Mouse (Mus musculus) inflammation-experienced regulatory T-cells, adult 16 weeks (primary cell): ENCODE measurements around the gene Pus10. TPM values are rescaled to one million over a fixed set of nuclear protein-coding genes. Genes with fewer than 3 reads are reported as not detected.

Experiments used
- polyA plus RNA-seq: library from polyadenylated mRNA; unstranded; fragments of 100-300 nt; shearing (Covaris generic); gene quantifications from one replicate; pipeline ENCODE4 v1.2.1, GENCODE M21; 2017

Pus10 gene
- polyA plus RNA-seq = 27.4 TPM

DNA sequence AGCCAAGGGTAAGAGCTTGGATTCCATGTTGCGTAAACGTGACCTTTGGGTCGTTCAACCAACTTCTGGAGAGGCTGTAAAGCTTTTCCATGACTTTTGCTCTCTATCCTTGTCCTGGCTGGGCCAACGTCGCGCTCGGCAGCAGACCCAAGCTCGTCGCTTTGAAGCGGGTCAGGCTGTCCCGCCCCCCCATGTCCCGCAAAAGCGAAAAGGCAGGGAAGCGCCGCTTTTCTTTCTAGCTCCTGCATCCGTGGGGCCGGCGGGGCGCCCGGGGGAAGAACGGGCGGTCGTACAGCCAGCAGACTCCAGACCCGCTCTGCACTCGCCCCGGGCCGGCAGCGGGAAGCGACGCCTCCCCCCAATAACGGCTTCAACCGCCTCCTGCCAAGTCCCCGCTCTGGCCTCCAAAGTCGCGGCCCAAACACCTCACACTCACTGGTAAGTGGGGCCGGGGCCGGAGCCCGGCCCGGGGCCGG lies at the start of gene Pus10:
TSS of gene Pus10 (plus strand) at position 364 of the 476 bp plus-strand sequence.

DNA sequence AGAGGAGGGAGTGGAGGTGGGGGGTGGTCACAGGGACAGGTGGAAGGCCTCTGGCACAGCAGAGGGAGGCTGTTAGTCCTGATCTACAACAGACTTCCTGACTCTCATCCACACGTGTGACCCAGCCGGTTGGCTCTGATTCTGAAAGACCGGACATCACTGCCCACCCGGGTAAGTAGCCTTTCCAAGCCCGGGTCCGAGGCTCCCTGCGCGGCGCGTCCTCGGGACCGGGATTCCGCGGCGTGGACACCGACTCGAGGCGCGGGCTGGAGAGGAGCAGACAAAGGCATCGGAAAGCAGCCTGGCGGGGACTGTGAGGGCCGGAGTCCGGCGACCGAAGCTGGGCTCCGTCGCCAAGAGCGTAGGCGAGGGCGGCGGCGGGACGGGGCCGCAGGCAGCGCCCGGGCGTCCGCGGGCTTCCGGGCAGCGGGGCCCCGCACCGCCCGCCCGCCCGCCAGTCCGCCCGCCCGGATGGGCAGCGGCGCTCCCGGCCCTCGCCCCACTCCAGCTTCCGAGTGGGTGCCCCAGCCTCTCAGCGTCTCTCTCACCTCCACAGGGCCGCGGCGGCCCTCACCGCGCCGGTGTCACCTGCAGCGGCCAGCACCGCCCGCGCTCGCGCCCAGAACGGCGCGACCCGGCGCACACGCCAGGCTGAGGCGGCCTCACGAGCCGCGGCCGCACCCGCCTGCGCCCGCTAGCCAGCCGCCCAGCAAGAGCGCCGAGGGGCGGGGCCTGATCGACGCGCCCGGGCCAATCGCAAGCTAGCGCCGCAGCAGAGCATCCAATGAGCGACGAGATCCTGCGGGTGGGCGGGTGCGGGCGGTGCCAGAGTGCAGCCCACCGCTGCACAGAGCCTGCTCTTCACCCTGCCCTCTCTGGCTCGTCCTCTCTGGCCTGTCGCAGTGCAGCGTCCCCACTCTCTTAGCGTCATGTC lies 32.3 kb upstream of the Pus10 start, which contains the start of gene 0610010F05Rik:
TSS of gene 0610010F05Rik (minus strand) at position 695 of the 934 bp plus-strand sequence.

GRCm38 (mm10) chr11:23665798-23666501 lies 476 bp downstream of the Pus10 start, which contains the start of gene Pex13:
TSS of gene Pex13 (minus strand) at chr11:23665959.

DNA sequence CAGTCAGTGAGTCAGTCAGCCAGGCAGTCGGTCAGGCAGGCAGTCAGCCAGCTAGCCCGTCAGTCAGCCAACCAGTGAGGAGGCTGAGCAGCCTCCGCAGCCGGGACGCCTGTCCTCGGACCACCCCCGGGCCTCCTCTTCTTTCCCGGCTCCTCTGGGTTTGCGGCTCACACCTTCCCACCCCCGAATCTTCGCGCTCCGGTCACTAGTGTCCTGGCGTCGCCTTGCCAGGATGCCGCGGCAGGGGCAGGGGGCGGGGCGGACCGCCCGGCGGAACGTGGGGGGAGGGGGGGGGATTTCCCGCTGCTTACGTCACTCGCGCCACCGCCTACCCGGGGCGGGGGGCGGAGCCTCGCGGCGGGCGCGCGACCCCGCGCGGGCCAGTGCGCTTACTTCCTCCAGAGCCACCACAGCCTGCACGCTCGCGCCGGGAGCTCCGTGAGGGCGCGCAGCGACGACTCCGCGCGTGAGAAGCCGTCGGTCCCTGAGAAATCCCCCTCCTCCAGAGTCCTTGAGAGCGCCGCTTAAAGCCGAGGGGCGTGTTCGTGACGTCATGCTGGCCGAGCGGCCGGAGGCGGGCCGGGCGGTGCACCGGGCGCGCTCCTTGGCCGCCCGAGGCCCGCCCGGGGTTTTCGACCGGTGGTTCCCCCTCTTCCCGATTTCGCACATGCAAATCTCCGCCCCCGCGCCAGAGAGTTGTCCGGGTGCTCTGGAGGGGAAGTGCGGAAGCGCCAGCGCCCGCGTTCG lies 105.5 kb downstream of the Pus10 start, which contains the start of gene Rel:
TSS of gene Rel (minus strand) at position 211 of the 747 bp plus-strand sequence.

Other genes starting within 250 kb of the Pus10 start
- gene Ahsa2, start 167.6 kb upstream of the Pus10 start, polyA plus RNA-seq = 77.0 TPM
- not detected for gene 1700093K21Rik, start 144.5 kb upstream of the Pus10 start, polyA plus RNA-seq
- gene 0610010F05Rik, start 32.0 kb upstream of the Pus10 start, polyA plus RNA-seq = 1.7 TPM
- gene Pex13, start 285 bp downstream of the Pus10 start, polyA plus RNA-seq = 30.8 TPM
- gene Rel, start 105.3 kb downstream of the Pus10 start, polyA plus RNA-seq = 40.0 TPM
- 67.2 TPM for gene Papolg, start 229.6 kb downstream of the Pus10 start, polyA plus RNA-seq